Mouse (Mus musculus) neural tube, embryonic 13.5 days (tissue): ENCODE measurements around the gene Gm38394. TPM values are rescaled to one million over a fixed set of nuclear protein-coding genes. Genes with fewer than 3 reads are reported as not detected.
A peak's percentile ranks its signal among the peaks of the same experiment; 100 is the strongest.

ENCODE experiments used
- ATAC-seq: fragments of 200-750 bp; cut with Nextera tagmentation; 2 replicates; pipeline ENCODE4 v1.8.0; 2017; ENCODE audit warnings: low read depth, mild to moderate bottlenecking, moderate TSS enrichment, moderate library complexity
- H3K27ac ChIP-seq: fragments of 300-500 bp; sonication (generic); replicated peaks from 2 replicates; pipeline ENCODE4 v1.5.1; 2015; ENCODE audit warnings: moderate library complexity, mild to moderate bottlenecking, inconsistent platforms
- H3K27me3 ChIP-seq: fragments of 300-500 bp; sonication (generic); 2 replicates; pipeline ENCODE4 v1.6.1; 2015; ENCODE audit warnings: mild to moderate bottlenecking, inconsistent platforms
- H3K36me3 ChIP-seq: fragments of 300-500 bp; sonication (generic); 2 replicates; pipeline ENCODE4 v1.6.1; 2015; ENCODE audit warnings: mild to moderate bottlenecking, inconsistent platforms
- H3K4me1 ChIP-seq: fragments of 300-500 bp; sonication (generic); replicated peaks from 2 replicates; pipeline ENCODE4 v1.6.1; 2015; ENCODE audit warnings: inconsistent platforms
- H3K4me2 ChIP-seq: fragments of 300-500 bp; sonication (generic); 2 replicates; pipeline ENCODE4 v1.6.1; 2015; ENCODE audit warnings: inconsistent platforms, mild to moderate bottlenecking, moderate library complexity
- H3K4me3 ChIP-seq: fragments of 300-500 bp; sonication (generic); 2 replicates; pipeline ENCODE4 v1.5.1; 2015; ENCODE audit warnings: mild to moderate bottlenecking, inconsistent platforms
- H3K9ac ChIP-seq: fragments of 300-500 bp; sonication (generic); 2 replicates; pipeline ENCODE4 v1.6.1; 2015; ENCODE audit warnings: moderate library complexity, mild to moderate bottlenecking, inconsistent platforms
- H3K9me3 ChIP-seq: fragments of 300-500 bp; sonication (generic); 2 replicates; pipeline ENCODE4 v1.6.1; 2016; ENCODE audit warnings: inconsistent platforms
- WGBS: fragments of 180-500 bp; shearing (Covaris S2); methylation state at CpG from one replicate; pipeline ENCODE4 v1.1.7; 2015; 5-methylcytosine and 5-hydroxymethylcytosine counted together
- polyA plus RNA-seq: library from polyadenylated mRNA; unstranded; fragments of >200 nt; fragmentation: Nextera tagmentation; extraction: Ambion mirVana; gene quantifications from 2 replicates; pipeline ENCODE4 v1.2.1, GENCODE M21; 2015

Gm38394 gene
- polyA plus RNA-seq, 1 experiment from 2014 or later, result 2.8 TPM

DNA sequence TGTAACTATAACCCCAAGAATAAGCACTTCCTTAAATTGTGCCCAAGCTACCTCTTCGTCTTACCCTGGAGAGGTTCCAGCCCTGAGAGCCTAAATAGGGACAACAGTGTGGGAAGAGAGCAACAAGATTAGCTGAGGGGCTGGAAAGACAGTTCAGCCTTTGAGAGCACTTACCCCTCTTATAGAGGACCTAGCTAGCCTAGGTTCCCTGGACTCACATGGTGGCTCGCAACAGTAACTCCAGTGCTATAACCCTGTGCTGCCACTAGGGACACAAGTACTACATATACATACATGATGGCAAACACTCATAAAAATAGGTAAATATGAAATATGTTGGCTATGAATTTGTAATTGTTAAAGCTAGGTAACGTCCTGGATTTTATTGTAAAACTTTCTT lies 47.3 kb downstream of the Gm38394 start:
- peaks cover 9% of the 10 kb centered on the region for H3K4me1 ChIP-seq
- H3K27me3 ChIP-seq, result no peaks in the 10 kb centered on the region
- WGBS, result 80% methylated on average over 3 of the region's 3 CpGs
- no peaks in the 10 kb centered on the region for H3K9me3 ChIP-seq
- no peak overlapping the region for H3K9ac ChIP-seq
- H3K27ac ChIP-seq, result no peak overlapping the region
- no peak overlapping the region for H3K4me3 ChIP-seq
- H3K36me3 ChIP-seq, result peaks cover 18% of the 10 kb centered on the region
- no peak overlapping the region for H3K4me2 ChIP-seq
- no peak for ATAC-seq

DNA sequence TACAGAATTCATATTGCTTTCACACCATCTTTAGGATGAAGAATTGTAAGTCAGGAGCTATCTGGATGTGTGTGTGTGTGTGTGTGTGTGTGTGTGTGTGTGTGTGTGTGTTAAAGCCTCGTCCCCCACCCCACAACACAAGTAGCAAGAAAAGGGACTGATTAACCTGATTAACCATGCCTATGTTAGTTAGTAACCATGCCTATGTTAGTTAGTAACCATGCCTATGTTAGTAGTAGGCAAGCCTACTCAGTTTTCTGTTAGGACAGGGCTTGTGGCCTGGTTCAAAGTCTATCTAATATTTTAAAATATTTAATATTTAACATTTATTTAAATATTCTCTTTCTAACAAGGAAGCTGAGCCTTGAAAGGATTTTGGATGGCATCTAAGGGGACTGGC lies 49.7 kb downstream of the Gm38394 start:
- WGBS, result 100% methylated on average over 1 of the region's 1 CpGs
- Histone ChIP-seq H3K4me1 (peaks cover 13% of the 10 kb centered on the region), H3K27ac (no peak overlapping the region), H3K4me2 (no peak overlapping the region), H3K9me3 (no peaks in the 10 kb centered on the region), H3K36me3 (peaks cover 19% of the 10 kb centered on the region), H3K27me3 (no peaks in the 10 kb centered on the region), H3K4me3 (no peak overlapping the region), H3K9ac (no peak overlapping the region)
- no peak for ATAC-seq

DNA sequence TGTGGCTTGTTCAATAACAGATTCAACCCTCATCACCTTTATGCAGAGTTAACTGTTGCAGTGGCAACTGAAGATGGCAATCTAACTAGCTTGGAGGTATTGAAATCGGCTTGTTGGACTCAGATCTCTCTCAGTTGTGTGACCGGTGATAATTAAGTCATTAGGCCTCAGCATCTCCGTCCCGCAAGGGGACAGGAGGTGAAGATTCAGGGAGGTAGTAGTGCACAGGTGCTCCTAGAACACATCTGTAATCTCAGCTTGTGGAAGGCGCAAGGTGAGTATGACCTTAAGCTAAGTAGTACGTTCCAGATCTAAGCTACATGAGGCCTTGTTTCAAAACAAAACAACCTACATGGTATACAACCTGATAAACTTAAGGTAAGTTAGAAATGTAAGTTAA lies 50.5 kb downstream of the Gm38394 start:
- 58% methylated on average over 6 of the region's 6 CpGs for WGBS
- H3K4me3 ChIP-seq, result peak overlapping the region; percentile 95; the same call in 1 of the 2 replicates
- H3K9me3 ChIP-seq, result no peaks in the 10 kb centered on the region
- ATAC-seq, result peak; percentile 30
- H3K27me3 ChIP-seq, result no peaks in the 10 kb centered on the region
- H3K4me2 ChIP-seq, result peak overlapping the region; percentile 20; the same call in 1 of the 2 replicates
- H3K27ac ChIP-seq, result no peak overlapping the region
- peaks cover 13% of the 10 kb centered on the region for H3K4me1 ChIP-seq
- H3K9ac ChIP-seq, result 0 out of 2 replicates have a peak overlapping the region, but pooled peaks have one; percentile 12
- peaks cover 27% of the 10 kb centered on the region for H3K36me3 ChIP-seq

DNA sequence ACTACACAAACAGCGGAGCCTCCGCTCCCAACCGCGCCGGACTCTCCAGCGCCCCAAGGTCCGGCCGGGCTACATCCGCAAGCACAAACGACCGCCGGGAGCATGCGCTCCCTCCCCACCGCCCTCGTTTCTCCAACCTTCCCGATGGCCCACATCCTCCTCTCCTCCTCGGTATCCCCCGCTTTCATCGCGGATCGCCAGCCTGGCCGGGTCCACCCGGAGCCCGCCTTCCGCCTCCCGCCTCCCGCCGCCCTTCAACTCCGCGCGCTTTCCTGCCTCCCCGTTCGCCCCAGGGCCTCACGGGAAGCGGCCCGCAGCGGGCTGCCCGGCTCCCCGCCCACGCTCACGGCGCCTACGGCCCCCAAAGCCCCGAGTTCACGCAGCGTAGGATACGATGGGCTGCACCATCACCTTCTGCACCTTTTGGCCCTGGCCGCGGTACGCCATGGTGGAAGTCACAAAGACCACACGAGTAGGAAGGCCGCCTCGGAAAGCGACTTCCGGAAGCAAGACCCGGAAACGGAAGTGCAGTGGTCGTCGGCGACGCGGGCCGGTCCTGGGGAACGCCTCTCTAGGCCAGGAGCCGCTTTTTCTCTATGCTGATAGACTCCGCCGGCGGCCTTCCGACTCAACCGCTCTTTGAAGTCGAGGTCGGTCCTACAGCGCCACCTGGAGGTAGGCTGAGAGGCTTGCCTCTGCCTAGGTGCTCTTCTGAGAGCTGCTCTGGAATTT lies 51.2 kb downstream of the Gm38394 start, which contains the start of gene Snrpe:
Snrpe (minus strand) TSS at position 521 of the 732 bp plus-strand sequence.
- Histone ChIP-seq H3K4me1 (peaks cover 13% of the 10 kb centered on the region), H3K27me3 (no peaks in the 10 kb centered on the region), H3K9me3 (no peaks in the 10 kb centered on the region), H3K4me2 (peak within 1 kb of the TSS; percentile 75), H3K9ac (peak within 1 kb of the TSS; percentile 92), H3K27ac (peak within 1 kb of the TSS; percentile 94), H3K36me3 (peaks cover 34% of the 10 kb centered on the region), H3K4me3 (peak within 1 kb of the TSS; percentile 95)
- ATAC-seq, result peak; percentile 97
- under 1% methylated on average over 73 of the region's 73 CpGs for WGBS

DNA sequence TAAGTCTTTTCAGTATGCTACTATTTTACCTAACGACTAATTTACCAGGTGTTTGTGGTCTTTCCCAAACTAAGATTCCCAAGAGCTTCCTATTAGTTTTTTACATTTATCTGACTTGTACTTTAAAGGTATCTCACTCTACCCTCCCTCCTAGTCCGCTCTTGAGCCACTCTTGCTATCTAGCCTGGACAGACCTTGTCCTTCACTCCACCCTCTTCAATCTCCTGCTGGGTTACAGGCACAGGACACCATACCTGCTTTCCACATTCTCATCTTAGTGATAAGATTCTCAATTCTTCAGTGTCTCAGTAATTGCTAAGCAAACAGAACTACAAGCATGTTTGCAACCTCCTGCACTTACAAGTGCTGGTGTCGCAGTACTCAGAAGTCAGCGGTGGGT lies 57.9 kb downstream of the Gm38394 start:
- WGBS, result 95% methylated on average over 4 of the region's 4 CpGs
- no peaks in the 10 kb centered on the region for H3K9me3 ChIP-seq
- H3K9ac ChIP-seq, result no peak overlapping the region
- H3K4me2 ChIP-seq, result no peak overlapping the region
- H3K36me3 ChIP-seq, result peaks cover 79% of the 10 kb centered on the region
- no peak overlapping the region for H3K4me3 ChIP-seq
- no peaks in the 10 kb centered on the region for H3K27me3 ChIP-seq
- no peak overlapping the region for H3K27ac ChIP-seq
- ATAC-seq, result no peak
- H3K4me1 ChIP-seq, result no peaks in the 10 kb centered on the region; the same call in 1 of the 2 replicates

DNA sequence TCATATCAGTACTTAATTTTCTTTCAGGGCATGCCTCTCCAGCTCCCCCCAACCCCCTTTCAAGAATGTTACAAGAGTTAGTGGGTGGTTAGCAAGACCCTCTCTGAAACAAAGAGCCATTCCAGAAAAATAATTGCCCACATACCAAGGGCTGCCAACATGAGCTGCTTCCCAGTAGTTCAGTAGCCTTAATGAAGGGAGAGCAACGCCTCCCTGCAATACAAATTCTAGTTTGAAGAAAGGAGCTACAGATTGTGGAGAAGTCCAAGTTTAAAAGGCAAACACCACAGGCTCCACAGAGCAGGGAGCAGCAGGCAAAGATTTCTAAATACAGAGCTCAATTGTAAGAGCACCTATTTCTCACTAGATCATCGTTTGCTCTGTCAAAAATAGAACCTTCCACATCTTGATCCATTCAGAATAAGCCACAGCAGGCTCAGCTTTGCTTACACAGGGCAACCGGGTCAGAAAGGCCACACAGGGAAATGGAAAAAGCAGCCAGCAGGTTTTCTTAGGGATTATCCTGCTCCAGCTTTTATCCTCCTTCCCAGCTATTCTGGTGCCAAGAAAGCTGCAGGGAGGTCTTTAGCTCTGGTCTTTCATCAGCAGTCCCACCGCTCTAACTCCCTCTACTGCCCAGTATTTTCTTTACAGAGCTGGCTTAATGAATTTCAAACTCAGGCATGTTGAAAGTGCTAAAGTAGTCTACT lies 64.7 kb downstream of the Gm38394 start:
- peak; percentile 67; the same call in 1 of the 2 replicates for ATAC-seq
- no peak overlapping the region for H3K4me3 ChIP-seq
- 15% methylated on average over 4 of the region's 4 CpGs for WGBS
- H3K4me2 ChIP-seq, result no peak overlapping the region
- H3K9ac ChIP-seq, result peak overlapping the region; percentile 8; the same call in 1 of the 2 replicates
- H3K27me3 ChIP-seq, result no peaks in the 10 kb centered on the region
- peaks cover 15% of the 10 kb centered on the region for H3K4me1 ChIP-seq
- H3K27ac ChIP-seq, result peak overlapping the region; percentile 66
- H3K9me3 ChIP-seq, result no peaks in the 10 kb centered on the region
- H3K36me3 ChIP-seq, result peaks cover 12% of the 10 kb centered on the region

DNA sequence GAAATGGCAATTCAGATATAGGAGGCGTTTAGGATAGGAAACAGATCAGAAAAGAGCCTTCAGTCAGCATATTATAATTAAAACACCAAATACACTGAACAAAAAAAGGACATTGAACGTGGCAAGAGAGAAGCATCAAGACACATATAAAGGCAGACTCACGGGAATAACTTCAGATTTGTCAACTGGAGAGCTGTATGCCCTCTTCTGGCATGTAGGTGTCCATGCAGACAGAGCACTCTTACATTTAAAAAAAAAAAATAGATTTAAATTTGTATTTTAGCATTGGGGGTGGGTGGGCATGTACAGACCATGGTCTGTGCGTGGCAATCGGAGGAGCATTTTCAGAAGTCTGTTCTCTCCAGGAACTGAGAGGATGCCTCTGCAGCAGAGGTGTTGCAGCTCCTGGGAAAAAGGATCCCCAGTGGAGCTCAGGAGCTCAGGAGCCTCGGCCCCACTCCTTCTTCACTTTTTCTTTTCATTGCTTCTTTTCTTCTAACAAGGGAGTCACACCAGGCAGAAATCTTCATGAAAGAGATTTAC lies 75.1 kb downstream of the Gm38394 start:
- 79% methylated on average over 6 of the region's 6 CpGs for WGBS
- no peak overlapping the region for H3K4me3 ChIP-seq
- no peak overlapping the region for H3K27ac ChIP-seq
- H3K9me3 ChIP-seq, result no peaks in the 10 kb centered on the region
- H3K9ac ChIP-seq, result no peak overlapping the region
- H3K27me3 ChIP-seq, result no peaks in the 10 kb centered on the region
- peaks cover 4% of the 10 kb centered on the region; the same call in 1 of the 2 replicates for H3K4me1 ChIP-seq
- no peak overlapping the region for H3K4me2 ChIP-seq
- no peak for ATAC-seq
- H3K36me3 ChIP-seq, result no peaks in the 10 kb centered on the region

DNA sequence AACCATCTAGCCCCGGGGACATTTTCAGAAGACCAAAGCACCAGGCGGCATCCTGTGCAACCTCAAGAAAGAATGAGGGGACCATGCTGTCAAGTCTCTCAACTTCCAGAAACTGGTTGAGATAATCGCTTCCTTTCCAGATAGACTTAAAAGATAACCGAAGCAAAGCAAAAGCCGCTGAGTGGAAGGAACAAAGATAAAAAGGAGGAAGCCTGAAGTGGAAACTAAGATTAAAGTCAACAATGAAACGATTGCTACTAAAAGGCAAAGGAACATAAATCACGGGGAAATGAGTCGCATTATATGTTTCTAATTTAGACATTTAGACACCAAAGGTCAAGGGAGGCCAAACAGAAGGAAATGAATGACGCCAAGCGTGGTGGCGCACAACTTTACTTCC lies 89.8 kb downstream of the Gm38394 start:
- no peaks in the 10 kb centered on the region for H3K27me3 ChIP-seq
- no peaks in the 10 kb centered on the region for H3K4me1 ChIP-seq
- no peak overlapping the region for H3K27ac ChIP-seq
- H3K36me3 ChIP-seq, result no peaks in the 10 kb centered on the region
- no peak overlapping the region for H3K4me3 ChIP-seq
- H3K4me2 ChIP-seq, result no peak overlapping the region
- H3K9ac ChIP-seq, result no peak overlapping the region
- WGBS, result 87% methylated on average over 11 of the region's 11 CpGs
- no peak for ATAC-seq
- peaks cover 4% of the 10 kb centered on the region; the same call in 1 of the 2 replicates for H3K9me3 ChIP-seq

Other genes starting within 250 kb of the Gm38394 start
- 8.8 TPM in 2 replicates for gene Sox13, start 236.9 kb downstream of the Gm38394 start, polyA plus RNA-seq
- gene Snrpe, start 51.0 kb downstream of the Gm38394 start, polyA plus RNA-seq, result 546 and 587 TPM in 2 replicates
- gene Zbed6, start 433 bp downstream of the Gm38394 start, polyA plus RNA-seq, result not detected in 2 replicates
- 0.18 and 0.33 TPM in 2 replicates for gene Lax1, start 28.8 kb upstream of the Gm38394 start, polyA plus RNA-seq
- gene Atp2b4, start 139.7 kb upstream of the Gm38394 start, polyA plus RNA-seq, result 10.7 and 13.7 TPM in 2 replicates
- 2.0 and 2.4 TPM in 2 replicates for gene Optc, start 246.7 kb upstream of the Gm38394 start, polyA plus RNA-seq